Mouse (Mus musculus): ENCODE measurements around the gene Trpm1. TPM values are rescaled to one million over a fixed set of nuclear protein-coding genes. Genes with fewer than 3 reads are reported as not detected.

The Trpm1 gene
- total and polyA plus RNA-seq, 3 experiments = 5.9 to 10.7 (median 6.1) TPM

DNA sequence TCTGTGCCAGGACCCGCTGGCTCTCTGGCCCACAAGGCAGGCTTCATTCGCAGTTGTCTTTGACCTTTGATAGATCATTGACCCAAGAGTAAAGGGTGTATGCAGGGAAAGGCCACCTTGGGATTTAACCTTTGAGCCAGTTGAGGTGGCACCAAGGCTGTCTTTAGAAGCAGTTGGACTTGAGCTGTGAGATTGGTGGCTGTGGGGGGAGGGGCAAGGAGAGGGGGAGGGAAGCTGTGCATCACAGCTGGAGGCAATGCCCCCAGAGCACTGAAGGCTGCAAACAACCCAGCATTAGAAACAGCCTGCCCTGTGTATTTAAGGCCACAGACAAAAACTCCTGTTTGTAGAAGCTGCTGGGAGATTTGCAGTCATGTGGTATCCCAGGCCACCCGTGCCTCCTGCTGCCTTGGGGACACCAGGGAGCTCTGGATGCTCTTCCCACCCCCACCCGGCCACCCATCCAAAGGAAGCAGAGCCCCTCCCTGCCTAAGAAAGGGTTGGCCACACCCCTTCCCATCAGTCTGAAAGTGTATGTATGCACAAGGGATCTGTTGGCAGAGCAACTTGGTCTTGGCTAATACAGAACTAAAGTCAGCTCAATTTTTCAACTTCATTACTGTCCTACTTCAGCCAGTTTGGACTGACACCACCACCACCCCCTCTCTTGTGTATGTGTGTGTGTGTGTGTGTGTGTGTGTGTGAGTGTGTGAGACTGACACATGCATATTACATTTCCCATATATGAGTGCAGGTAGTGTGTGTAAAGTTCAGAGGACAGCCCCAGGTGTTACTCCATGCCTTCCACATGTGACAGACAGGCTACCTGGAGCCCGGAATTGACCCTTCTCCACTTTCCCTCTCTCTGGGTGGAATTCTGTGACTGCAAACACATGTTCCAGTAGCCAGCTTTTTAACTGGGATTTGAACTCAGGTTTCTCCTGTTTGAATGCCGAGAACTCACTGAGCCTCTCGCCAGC, 6.3 kb downstream of the Trpm1 start:
- Histone ChIP-seq H3K27ac (ENCODE audit: insufficient read depth, low read depth) (no peak overlapping the region), H3K27me3 (replicated peaks) (no peaks in the 10 kb centered on the region)
- in situ Hi-C loops (cut with MboI; ENCODE audit: low pct_ligation_motif_present, low pct_unique_long_range_greater_than_20kb, low sequenced_read_pairs) = loop anchor here (5.0 to 25.0 kb wide), 4 partner anchors 177 to 577 kb away; no protein-coding TSS in a partner anchor

DNA sequence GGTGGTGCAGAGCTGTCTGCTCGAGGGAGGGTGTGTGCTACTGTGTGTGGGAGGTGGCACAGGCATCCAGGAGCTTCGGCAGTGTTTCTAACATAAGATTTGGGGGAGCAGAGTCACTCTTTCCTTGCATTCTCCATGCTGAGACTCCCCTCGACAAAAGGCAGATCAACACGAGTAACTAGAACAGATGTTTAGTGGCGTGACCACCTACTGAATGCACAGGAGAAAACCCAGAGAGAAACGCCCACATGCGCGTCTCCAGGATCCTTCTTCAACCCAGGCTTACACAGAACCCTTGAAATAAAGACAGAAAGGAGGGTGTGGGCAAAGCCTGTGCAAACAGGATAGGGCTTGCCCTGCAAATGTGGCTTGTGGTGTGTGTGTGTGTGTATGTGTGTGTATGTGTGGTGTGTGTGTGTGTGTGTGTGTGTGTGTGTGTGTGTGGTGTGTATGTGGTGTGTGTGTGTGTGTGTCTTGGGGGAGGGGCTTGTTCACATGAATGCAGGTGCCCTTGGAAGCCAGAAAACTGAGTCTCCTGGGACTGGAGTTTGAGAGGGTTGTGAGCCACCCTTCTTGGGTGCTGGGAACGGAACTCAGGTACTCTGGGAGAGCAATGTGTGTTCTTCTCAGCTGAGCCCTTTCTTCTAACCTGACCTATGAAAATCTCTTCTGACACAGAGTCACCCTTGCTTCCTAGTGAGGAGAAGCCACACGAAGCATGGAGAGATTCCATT, 7.3 kb downstream of the Trpm1 start:
- dilution Hi-C loops (cut with MboI; ENCODE audit: extremely low pct_ligation_motif_present, extremely low pct_unique_long_range_greater_than_20kb, low sequenced_read_pairs) = no loop called here

More for the DNA sequence above, 6.3 kb downstream of the Trpm1 start:
- no peaks in the 10 kb centered on the region for H3K79me2 ChIP-seq (replicated peaks; ENCODE audit: control insufficient read depth, extremely low read depth, insufficient read depth, poor library complexity, severe bottlenecking)
- no peaks in the 10 kb centered on the region for H3K4me1 ChIP-seq (ENCODE audit: control insufficient read depth in 1 of 2, insufficient read depth in 2 of 2)
- no peak overlapping the region for H3K9ac ChIP-seq (ENCODE audit: insufficient read depth, low read depth)
- dilution Hi-C loops (cut with MboI; ENCODE audit: extremely low pct_ligation_motif_present, extremely low pct_unique_long_range_greater_than_20kb, low sequenced_read_pairs) = no loop called here
- no peak overlapping the region for H3K4me3 ChIP-seq (replicated peaks in 1 of 3; ENCODE audit: low read depth in 2 of 3, low read length in 2 of 3, poor library complexity in 1 of 3)
- no peak overlapping the region for H3K4me2 ChIP-seq (ENCODE audit: insufficient read depth, low read depth, poor library complexity, severe bottlenecking)
- no peak for TF ChIP-seq MXI1 (IDR thresholded peaks at IDR 0.05; ENCODE audit: low read depth, low read length)
- TF ChIP-seq CTCF (conservative IDR thresholded peaks at IDR 0.05 in 1 of 2, IDR thresholded peaks at IDR 0.05 in 1 of 2; ENCODE audit: low read depth in 2 of 2, low read length in 2 of 2) = no peak
- no peak for TF ChIP-seq MAZ (IDR thresholded peaks at IDR 0.05; ENCODE audit: low read depth, low read length)
- no peak for TF ChIP-seq TCF12 (IDR thresholded peaks at IDR 0.05; ENCODE audit: low read depth, low read length)
- TF ChIP-seq UBTF (IDR thresholded peaks at IDR 0.05; ENCODE audit: low read depth, low read length) = no peak
- TF ChIP-seq ZC3H11A (IDR thresholded peaks at IDR 0.05; ENCODE audit: low read depth, low read length) = no peak
- TF ChIP-seq IRF4 (IDR thresholded peaks at IDR 0.05; ENCODE audit: low read depth, low read length) = no peak
- TF ChIP-seq CHD2 (IDR thresholded peaks at IDR 0.05; ENCODE audit: low read length) = no peak
- no peak for TF ChIP-seq POLR2A (IDR thresholded peaks at IDR 0.05; ENCODE audit: low read depth, low read length)
- TF ChIP-seq ZNF384 (IDR thresholded peaks at IDR 0.05; ENCODE audit: low read depth, low read length) = no peak
- no peak for TF ChIP-seq NELFE (IDR thresholded peaks at IDR 0.05; ENCODE audit: low read depth, low read length)
- no peak for TF ChIP-seq SIN3A (IDR thresholded peaks at IDR 0.05; ENCODE audit: low read length)
- no peak for TF ChIP-seq MYC (IDR thresholded peaks at IDR 0.05; ENCODE audit: low read depth, low read length)
- TF ChIP-seq USF1 (IDR thresholded peaks at IDR 0.05; ENCODE audit: low read depth, low read length) = no peak
- no peak for TF ChIP-seq JUND (conservative IDR thresholded peaks at IDR 0.05; ENCODE audit: low read depth, low read length)
- no peak for TF ChIP-seq NRF1 (IDR thresholded peaks at IDR 0.05; ENCODE audit: low read depth, low read length)
- TF ChIP-seq JUN (IDR thresholded peaks at IDR 0.05; ENCODE audit: insufficient read depth, low read depth, low read length) = no peak
- no peak for TF ChIP-seq ZKSCAN1 (IDR thresholded peaks at IDR 0.05; ENCODE audit: borderline replicate concordance, low read depth, low read length)
- no peak for TF ChIP-seq RAD21 (IDR thresholded peaks at IDR 0.05; ENCODE audit: low read depth, low read length)
- DNase-seq (ENCODE audit: extremely low read depth) = no peak
- H3K36me3 ChIP-seq (replicated peaks in 1 of 2; ENCODE audit: control insufficient read depth in 1 of 2, insufficient read depth in 1 of 2, low read length in 1 of 2) = no peaks in the 10 kb centered on the region
- H3K9me3 ChIP-seq (replicated peaks; ENCODE audit: low read length) = no peaks in the 10 kb centered on the region

More for the DNA sequence above, 7.3 kb downstream of the Trpm1 start:
- no peak overlapping the region for H3K27ac ChIP-seq (ENCODE audit: insufficient read depth, low read depth)
- no peak for DNase-seq (ENCODE audit: extremely low read depth)
- H3K36me3 ChIP-seq (replicated peaks in 1 of 2; ENCODE audit: control insufficient read depth in 1 of 2, insufficient read depth in 1 of 2, low read length in 1 of 2) = no peaks in the 10 kb centered on the region
- H3K27me3 ChIP-seq (replicated peaks) = no peaks in the 10 kb centered on the region
- no peaks in the 10 kb centered on the region for H3K79me2 ChIP-seq (replicated peaks; ENCODE audit: control insufficient read depth, extremely low read depth, insufficient read depth, poor library complexity, severe bottlenecking)
- TF ChIP-seq SMC3 (IDR thresholded peaks at IDR 0.05; ENCODE audit: low read depth, low read length) = no peak
- no peak for TF ChIP-seq E2F4 (IDR thresholded peaks at IDR 0.05; ENCODE audit: insufficient replicate concordance, low read depth, low read length)
- TF ChIP-seq ZNF384 (IDR thresholded peaks at IDR 0.05; ENCODE audit: low read depth, low read length) = no peak
- no peak for TF ChIP-seq MAFK (IDR thresholded peaks at IDR 0.05; ENCODE audit: insufficient replicate concordance, low read length)
- TF ChIP-seq PAX5 (IDR thresholded peaks at IDR 0.05; ENCODE audit: low read length) = no peak
- TF ChIP-seq UBTF (IDR thresholded peaks at IDR 0.05; ENCODE audit: low read depth, low read length) = no peak
- no peak for TF ChIP-seq CTCF (conservative IDR thresholded peaks at IDR 0.05 in 1 of 2, IDR thresholded peaks at IDR 0.05 in 1 of 2; ENCODE audit: low read depth in 2 of 2, low read length in 2 of 2)
- no peak for TF ChIP-seq ZC3H11A (IDR thresholded peaks at IDR 0.05; ENCODE audit: low read depth, low read length)
- TF ChIP-seq RCOR1 (conservative IDR thresholded peaks at IDR 0.05; ENCODE audit: low read depth, low read length) = no peak
- no peak for TF ChIP-seq MEF2A (IDR thresholded peaks at IDR 0.05; ENCODE audit: borderline replicate concordance, low read depth, low read length)
- no peak for TF ChIP-seq SIN3A (IDR thresholded peaks at IDR 0.05; ENCODE audit: low read length)
- TF ChIP-seq JUND (conservative IDR thresholded peaks at IDR 0.05; ENCODE audit: low read depth, low read length) = no peak
- no peak for TF ChIP-seq BHLHE40 (IDR thresholded peaks at IDR 0.05; ENCODE audit: low read depth, low read length)
- H3K9ac ChIP-seq (ENCODE audit: insufficient read depth, low read depth) = no peak overlapping the region
- no peaks in the 10 kb centered on the region for H3K9me3 ChIP-seq (replicated peaks; ENCODE audit: low read length)
- in situ Hi-C loops (cut with MboI; ENCODE audit: low pct_ligation_motif_present, low pct_unique_long_range_greater_than_20kb, low sequenced_read_pairs) = loop anchor here (5.0 to 25.0 kb wide), 3 partner anchors 176 to 576 kb away; no protein-coding TSS in a partner anchor
- H3K4me3 ChIP-seq (replicated peaks in 1 of 3; ENCODE audit: low read depth in 2 of 3, low read length in 2 of 3, poor library complexity in 1 of 3) = no peak overlapping the region
- no peak overlapping the region for H3K4me2 ChIP-seq (ENCODE audit: insufficient read depth, low read depth, poor library complexity, severe bottlenecking)
- no peaks in the 10 kb centered on the region for H3K4me1 ChIP-seq (ENCODE audit: control insufficient read depth in 1 of 2, insufficient read depth in 2 of 2)

Measured in CH12.LX (cell line).